Mouse (Mus musculus) thymus, postnatal 14 days (tissue): ENCODE data around the gene Cenpf.

ENCODE experiments used
- DNase-seq: peaks from one replicate; pipeline ENCODE4 v3.0.0; 2021

Gene Cenpf

DNA sequence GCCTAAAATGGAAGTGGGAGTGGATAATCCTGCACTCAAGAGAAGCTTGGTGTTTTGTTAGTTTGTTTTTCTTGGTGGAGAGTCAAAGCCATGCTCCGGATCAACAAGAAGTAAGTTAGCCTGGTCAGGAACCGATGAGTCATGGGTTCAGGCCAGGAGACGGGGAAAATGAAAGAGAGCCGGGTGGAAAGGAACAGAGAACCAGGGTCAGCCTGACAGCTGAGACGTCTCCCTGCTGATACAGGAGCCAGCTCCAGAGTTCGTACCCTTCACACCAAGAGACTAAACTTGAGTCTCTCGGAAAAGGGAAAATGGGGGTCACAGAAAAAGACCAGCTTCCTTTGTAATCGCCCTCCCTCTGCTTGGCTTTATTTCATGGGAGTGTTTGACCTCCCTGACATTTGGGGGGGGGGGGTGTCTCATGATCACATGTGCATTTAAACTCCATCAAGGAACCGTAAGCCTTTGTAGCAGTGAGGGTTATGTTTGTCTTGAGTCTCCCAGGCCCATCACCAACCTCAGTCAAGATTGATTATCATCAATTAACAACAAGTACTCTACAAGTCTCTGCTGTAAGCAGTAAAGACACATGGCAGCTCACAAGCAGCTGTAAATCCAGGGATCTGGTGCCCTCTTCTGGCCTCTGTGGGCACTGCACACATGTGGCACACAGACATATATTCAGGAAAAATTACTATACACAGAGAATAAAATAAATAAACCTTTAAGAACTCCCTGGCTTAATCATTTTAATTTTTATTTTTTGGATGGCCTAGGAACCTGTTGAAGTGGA lies 59.7 kb downstream of the Cenpf start:
- DNase-seq: peak; percentile 72

DNA sequence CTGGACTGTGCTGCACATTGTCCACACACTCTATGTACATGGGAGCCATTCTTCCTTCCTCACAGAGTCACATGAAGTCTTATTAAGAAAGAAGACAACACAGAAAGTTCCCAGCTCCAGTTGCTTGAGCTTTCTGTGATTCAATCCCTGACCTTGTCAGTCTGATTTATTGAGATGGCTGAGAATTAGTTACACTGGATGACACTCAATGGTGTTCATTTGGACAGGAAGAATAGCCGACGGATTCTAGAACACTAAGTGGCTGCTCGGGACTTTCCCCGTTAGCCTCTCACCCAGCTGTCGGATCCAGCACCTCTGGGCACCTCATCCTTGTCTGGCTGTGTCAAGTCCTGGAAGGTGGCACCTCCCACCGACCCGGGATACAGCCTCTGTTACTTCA lies 63.1 kb downstream of the Cenpf start:
- DNase-seq: no peak

DNA sequence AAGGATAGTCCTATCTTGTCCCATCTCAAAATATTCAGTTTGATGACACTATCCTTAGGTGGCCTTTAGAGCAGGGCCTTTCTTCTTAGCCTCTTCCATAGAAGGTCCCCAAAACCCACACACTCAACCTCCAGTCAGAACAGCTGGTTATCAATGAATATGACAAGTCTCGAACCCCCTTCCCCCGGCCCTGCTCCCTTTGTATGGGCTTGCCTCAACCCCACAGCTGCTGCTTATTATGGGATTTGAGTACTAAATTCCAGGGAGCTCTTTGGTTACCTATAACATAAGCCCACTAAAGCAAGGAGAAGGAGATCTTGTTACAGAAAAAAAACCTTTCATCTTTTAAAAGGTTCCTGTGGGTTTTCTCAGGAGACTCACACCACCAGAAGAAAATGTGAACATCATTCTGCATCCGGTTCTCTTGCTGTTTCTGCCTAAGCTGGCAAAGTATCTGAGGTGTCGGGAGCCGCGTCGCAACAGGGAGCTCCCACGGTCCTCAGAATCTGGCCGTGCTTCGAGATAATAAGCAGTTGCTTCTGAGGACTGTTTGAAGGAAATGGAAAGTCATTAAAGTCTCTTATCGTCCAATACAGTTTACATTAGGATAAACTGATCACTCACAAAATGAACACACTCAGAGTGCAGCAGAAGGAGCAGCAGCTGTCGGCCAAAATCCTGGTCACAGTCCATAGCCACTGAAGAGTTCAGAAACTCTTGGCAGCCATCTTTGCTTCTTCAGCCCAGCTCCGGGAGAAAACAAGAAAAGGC lies 68.7 kb downstream of the Cenpf start:
- DNase-seq: no peak

DNA sequence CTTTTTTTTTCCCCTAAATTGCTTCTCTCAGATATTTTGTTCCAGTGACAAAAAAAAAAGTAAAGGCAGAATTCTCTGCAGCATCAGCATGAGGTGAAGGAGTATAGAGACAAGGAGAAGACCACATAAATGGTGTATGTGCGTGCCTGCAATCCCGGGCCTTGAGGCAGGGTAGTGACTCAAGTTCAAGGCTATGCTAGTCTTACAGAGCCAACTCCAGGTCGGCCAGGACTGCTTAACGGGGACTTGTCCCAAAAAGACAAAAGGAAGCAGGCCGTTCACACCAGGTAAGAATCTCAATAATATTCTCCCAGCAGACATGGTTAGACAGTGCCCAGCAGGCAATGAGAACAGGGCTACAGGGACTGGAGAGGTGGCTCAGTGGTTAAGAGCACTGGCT lies 70.5 kb downstream of the Cenpf start:
- no peak for DNase-seq

DNA sequence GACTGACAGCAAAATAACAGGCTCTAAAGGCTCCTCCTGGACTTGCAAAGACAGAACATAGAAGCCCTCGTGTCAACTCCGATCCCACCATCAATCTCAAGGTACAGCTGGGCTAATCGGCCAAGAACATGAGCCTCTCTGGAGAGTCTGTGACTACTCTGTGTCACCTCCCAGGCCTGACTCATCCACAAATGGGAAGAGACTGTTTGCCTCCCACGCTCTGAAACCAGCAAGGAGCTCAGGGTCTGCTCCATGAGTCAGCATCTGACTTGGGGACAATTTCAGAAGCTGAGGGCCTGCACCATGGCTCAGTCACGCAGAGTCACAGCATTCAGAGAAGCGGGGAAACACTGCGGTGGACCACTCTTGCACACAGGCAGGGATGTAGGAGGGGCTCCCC lies 72.6 kb downstream of the Cenpf start:
- no peak for DNase-seq

DNA sequence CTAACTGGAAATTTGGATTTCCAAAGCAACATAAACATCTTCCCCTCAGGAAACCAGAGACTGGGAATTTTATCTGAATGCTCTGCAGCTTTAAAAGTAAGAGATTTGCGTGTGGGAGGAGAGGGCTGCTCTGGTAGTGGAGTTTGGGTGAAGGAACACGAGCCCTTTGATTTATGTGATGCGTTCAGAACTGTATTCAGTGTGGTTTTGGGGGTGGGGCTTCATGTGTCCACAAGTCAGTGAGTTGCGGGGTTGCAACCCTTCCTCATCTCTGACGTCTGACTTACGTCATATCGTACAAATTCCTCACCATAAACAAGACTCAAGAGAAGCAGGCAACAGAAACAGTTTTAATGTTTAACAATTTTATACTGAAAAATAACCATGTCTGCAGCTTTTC lies 74.8 kb downstream of the Cenpf start:
- no peak for DNase-seq

DNA sequence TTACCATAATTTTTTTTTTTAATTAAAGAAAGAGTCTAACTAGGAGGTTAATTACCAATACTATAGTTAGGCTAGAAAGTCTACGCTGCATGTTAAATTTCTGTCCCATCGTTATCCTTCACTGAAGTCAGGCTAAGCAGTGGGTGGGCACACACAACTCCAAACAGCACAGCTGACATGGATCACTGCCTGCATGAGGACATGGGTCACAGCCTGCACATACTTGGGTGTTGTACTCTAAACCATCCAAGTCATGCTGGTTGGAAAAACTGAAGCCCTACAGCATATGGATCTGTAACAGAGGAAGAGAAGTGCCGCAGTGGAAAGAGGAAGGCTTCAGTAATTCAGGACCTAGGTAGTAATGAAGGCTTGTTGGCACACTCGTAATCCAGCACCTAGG lies 76.1 kb downstream of the Cenpf start:
- no peak for DNase-seq

DNA sequence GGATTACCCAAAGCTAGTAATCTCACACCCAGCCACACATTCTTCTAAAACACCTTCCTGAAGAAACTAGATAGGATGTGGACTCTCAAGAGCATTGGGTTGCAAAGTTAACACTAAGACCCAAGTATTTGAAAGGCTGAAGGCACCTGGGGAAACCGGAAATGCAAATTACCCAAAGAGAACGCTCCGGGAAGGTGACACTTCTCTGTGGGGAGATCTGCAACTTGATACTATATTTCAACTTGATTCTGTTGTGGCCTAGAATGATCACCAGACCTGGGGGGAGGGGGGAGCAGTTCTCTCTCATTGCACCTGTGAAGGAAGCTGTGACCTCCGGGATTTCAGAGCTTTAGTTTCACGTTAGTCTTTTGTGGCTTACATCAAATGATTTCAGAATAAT lies 79.2 kb downstream of the Cenpf start:
- DNase-seq: peak; percentile 82

DNA sequence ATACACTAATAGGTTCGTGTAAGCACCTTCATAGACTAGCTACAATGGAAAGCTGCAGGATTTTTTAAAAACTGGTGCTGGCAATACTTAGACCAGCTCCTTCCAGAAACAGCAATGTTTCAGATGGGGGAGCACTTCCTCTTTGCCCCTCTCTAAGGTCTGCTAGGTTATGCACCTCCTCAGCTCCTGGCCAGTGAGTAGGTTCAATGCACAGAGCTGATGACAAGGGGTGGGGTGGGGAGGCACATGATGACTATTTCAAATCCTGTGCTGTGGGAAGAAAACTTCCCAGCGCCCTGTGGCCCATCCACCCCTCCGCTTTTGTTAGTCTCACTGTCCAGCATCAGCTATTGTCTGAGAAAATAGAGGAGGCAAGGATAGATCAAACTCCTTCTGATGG lies 79.8 kb downstream of the Cenpf start:
- no peak for DNase-seq

DNA sequence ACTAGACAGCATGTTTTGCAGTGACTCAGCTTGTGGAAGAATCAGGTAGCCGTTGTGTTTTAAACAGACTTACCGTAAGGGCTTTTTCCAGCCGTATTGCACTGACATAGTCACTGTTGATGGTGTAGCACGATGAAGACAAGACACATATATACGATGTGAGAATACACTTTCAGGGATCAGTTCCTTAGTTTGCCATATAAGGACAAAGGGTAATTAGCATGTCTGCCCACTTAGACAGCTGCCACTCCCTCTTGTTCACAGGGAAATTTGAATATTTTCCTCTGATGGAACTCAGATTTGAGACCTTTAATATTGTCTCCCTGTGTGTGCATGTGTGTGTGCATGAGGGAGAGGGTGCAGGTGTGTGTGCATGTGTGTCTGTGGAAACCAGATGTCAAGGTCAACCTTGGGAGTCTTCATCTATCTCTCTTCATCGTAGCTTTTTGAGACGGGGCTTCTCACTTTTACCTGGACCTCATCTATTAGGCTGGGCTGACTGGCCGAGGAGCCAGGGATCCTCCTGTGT lies 82.2 kb downstream of the Cenpf start:
- DNase-seq: no peak

DNA sequence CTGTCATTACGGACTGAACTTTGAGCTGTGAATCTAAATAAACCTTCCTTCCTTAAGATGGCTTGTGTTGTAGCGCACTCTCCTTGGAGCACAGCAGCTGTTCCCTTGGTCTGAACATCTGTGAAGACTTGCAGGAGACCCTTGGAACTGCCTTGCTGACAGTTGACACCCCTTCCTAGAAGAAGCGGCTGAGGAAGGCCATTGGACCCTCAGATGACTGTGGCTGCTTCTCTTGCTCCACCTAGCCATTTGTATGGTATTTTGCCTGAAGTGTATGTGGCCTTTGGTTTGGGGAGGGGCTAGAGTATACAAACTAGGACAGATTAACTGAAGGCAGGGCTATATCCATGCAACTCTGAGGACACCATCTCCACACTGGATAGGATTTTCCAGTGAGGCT lies 90.8 kb downstream of the Cenpf start:
- no peak for DNase-seq
